Mouse (Mus musculus) limb, embryonic 14.5 days (tissue): ENCODE measurements around the gene Myzap. TPM values are rescaled to one million over a fixed set of nuclear protein-coding genes. Genes with fewer than 3 reads are reported as not detected.

Source experiments
- ATAC-seq: fragments of 200-750 bp; cut with Nextera tagmentation; 2 replicates; pipeline ENCODE4 v1.8.0; 2017; ENCODE audit warnings: low read depth, moderate number of reproducible peaks, moderate TSS enrichment; ENCODE audit not compliant: low FRiP score
- DNase-seq: peaks from one replicate; pipeline ENCODE4 v3.0.0-alpha.2; 2015; ENCODE audit warnings: low spot score
- H3K27ac ChIP-seq: fragments of 300-500 bp; sonication (generic); replicated peaks from 2 replicates; pipeline ENCODE4 v1.5.1; 2014; ENCODE audit warnings: low read depth, mild to moderate bottlenecking, low read length, moderate library complexity, mixed read lengths
- H3K27me3 ChIP-seq: fragments of 300-500 bp; sonication (generic); 2 replicates; pipeline ENCODE4 v1.6.1; 2014; ENCODE audit warnings: low read length, mixed read lengths; ENCODE audit not compliant: control insufficient read depth, insufficient read depth
- H3K36me3 ChIP-seq: fragments of 300-500 bp; sonication (generic); 2 replicates; pipeline ENCODE4 v1.6.1; 2014; ENCODE audit warnings: mild to moderate bottlenecking, low read length, moderate library complexity, mixed read lengths; ENCODE audit not compliant: control insufficient read depth, insufficient read depth
- H3K4me1 ChIP-seq: fragments of 300-500 bp; sonication (generic); 2 replicates; pipeline ENCODE4 v1.6.1; 2014; ENCODE audit warnings: antibody characterized with exemption, low read length, mixed read lengths; ENCODE audit not compliant: control insufficient read depth, insufficient read depth
- H3K4me2 ChIP-seq: fragments of 300-500 bp; sonication (generic); replicated peaks from 2 replicates; pipeline ENCODE4 v1.6.1; 2014; ENCODE audit warnings: low read depth, mild to moderate bottlenecking, low read length, moderate library complexity; ENCODE audit not compliant: severe bottlenecking
- H3K4me3 ChIP-seq: fragments of 300-500 bp; sonication (generic); replicated peaks from 2 replicates; pipeline ENCODE4 v1.5.1; 2014; ENCODE audit warnings: low read length
- H3K9ac ChIP-seq: fragments of 300-500 bp; sonication (generic); 2 replicates; pipeline ENCODE4 v1.6.1; 2014; ENCODE audit warnings: mild to moderate bottlenecking, low read depth, low read length, moderate library complexity; ENCODE audit not compliant: severe bottlenecking
- H3K9me3 ChIP-seq: fragments of 300-500 bp; sonication (generic); 2 replicates; pipeline ENCODE4 v1.6.1; 2016; ENCODE audit warnings: low read length; ENCODE audit not compliant: control insufficient read depth
- POLR2A ChIP-seq: fragments of 200-500 bp; IDR thresholded peaks from 2 replicates; pipeline ENCODE4 v1.8.0; 2012; ENCODE audit warnings: inconsistent platforms, mild to moderate bottlenecking, moderate library complexity, borderline replicate concordance; ENCODE audit not compliant: insufficient read depth, insufficient read length; ENCODE audit errors: extremely low read depth
- WGBS: fragments of 180-500 bp; shearing (Covaris S2); extraction: QIAGEN DNeasy Blood & Tissue Kit; methylation state at CpG from one replicate; pipeline ENCODE4 v1.1.7; 2014; 5-methylcytosine and 5-hydroxymethylcytosine counted together
- polyA plus RNA-seq, 2 experiments: library from polyadenylated mRNA; depleted of rRNA in 1 of 2; stranded (reverse) in 1 of 2; unstranded in 1 of 2; fragments of >200 nt; fragmentation: Nextera tagmentation in 1 of 2; extraction: Ambion mirVana in 1 of 2; gene quantifications; 2 replicates each; pipeline versions ENCODE4 v1.2.1 to v1.2.3; 2012 to 2014

Myzap gene
- polyA plus RNA-seq, 2 experiments, result 16.1 to 33.1 TPM

GRCm38 (mm10) chr9:71515862-71516261 lies 76.3 kb downstream of the Myzap start:
- Histone ChIP-seq H3K9ac (no peak overlapping the region), H3K27me3 (peaks cover 9% of the 10 kb centered on the region; the same call in 1 of the 2 replicates), H3K4me2 (no peak overlapping the region), H3K4me1 (peaks cover 13% of the 10 kb centered on the region; the same call in 1 of the 2 replicates), H3K27ac (no peak overlapping the region), H3K36me3 (no peaks in the 10 kb centered on the region), H3K9me3 (no peaks in the 10 kb centered on the region), H3K4me3 (no peak overlapping the region)
- ATAC-seq (no peak), DNase-seq (no peak)
- no peak for TF ChIP-seq POLR2A
- WGBS, result 90% methylated on average over 4 of the region's 4 CpGs

- Histone ChIP-seq H3K4me2 (no peak overlapping the region), H3K36me3 (no peaks in the 10 kb centered on the region), H3K4me3 (no peak overlapping the region), H3K9ac (no peak overlapping the region), H3K27ac (no peak overlapping the region), H3K27me3 (peaks cover 10% of the 10 kb centered on the region; the same call in 1 of the 2 replicates), H3K9me3 (no peaks in the 10 kb centered on the region), H3K4me1 (peaks cover 13% of the 10 kb centered on the region; the same call in 1 of the 2 replicates)
- WGBS, result 16% methylated on average over 4 of the region's 4 CpGs
- DNase-seq, result no peak
- TF ChIP-seq POLR2A, result no peak
- no peak for ATAC-seq
These were observed 78.6 kb downstream of the Myzap start for GRCm38 (mm10) chr9:71513566-71513965.

GRCm38 (mm10) chr9:71512899-71513298 lies 79.3 kb downstream of the Myzap start:
- H3K9ac ChIP-seq, result no peak overlapping the region
- 16% methylated on average over 10 of the region's 10 CpGs for WGBS
- no peak overlapping the region; the same call in 1 of the 2 replicates for H3K4me2 ChIP-seq
- TF ChIP-seq POLR2A, result no peak
- DNase-seq, result peak; percentile 56
- no peaks in the 10 kb centered on the region for H3K9me3 ChIP-seq
- no peak overlapping the region for H3K27ac ChIP-seq
- peaks cover 10% of the 10 kb centered on the region; the same call in 1 of the 2 replicates for H3K27me3 ChIP-seq
- peak; percentile 66; the same call in 1 of the 2 replicates for ATAC-seq
- no peaks in the 10 kb centered on the region for H3K36me3 ChIP-seq
- no peak overlapping the region for H3K4me3 ChIP-seq
- H3K4me1 ChIP-seq, result peaks cover 13% of the 10 kb centered on the region; the same call in 1 of the 2 replicates

- DNase-seq, result peak; percentile 76
- Histone ChIP-seq H3K9me3 (no peaks in the 10 kb centered on the region), H3K36me3 (no peaks in the 10 kb centered on the region), H3K9ac (no peak overlapping the region), H3K27me3 (peaks cover 2% of the 10 kb centered on the region; the same call in 1 of the 2 replicates), H3K27ac (no peak overlapping the region), H3K4me2 (no peak overlapping the region), H3K4me3 (no peak overlapping the region), H3K4me1 (peaks cover 8% of the 10 kb centered on the region; the same call in 1 of the 2 replicates)
- TF ChIP-seq POLR2A, result no peak
- ATAC-seq, result peak; percentile 60; the same call in 1 of the 2 replicates
- WGBS, result 14% methylated on average over 10 of the region's 10 CpGs
These were observed 93.6 kb downstream of the Myzap start for GRCm38 (mm10) chr9:71498391-71499182.

GRCm38 (mm10) chr9:71496637-71497036 lies 95.5 kb downstream of the Myzap start:
- H3K4me2 ChIP-seq, result no peak overlapping the region
- peaks cover 2% of the 10 kb centered on the region; the same call in 1 of the 2 replicates for H3K27me3 ChIP-seq
- 37% methylated on average over 2 of the region's 2 CpGs for WGBS
- no peak overlapping the region for H3K27ac ChIP-seq
- no peak for ATAC-seq
- H3K9me3 ChIP-seq, result no peaks in the 10 kb centered on the region
- peaks cover 12% of the 10 kb centered on the region; the same call in 1 of the 2 replicates for H3K4me1 ChIP-seq
- H3K36me3 ChIP-seq, result no peaks in the 10 kb centered on the region
- no peak overlapping the region for H3K9ac ChIP-seq
- H3K4me3 ChIP-seq, result no peak overlapping the region
- DNase-seq, result no peak
- TF ChIP-seq POLR2A, result no peak
